Mouse (Mus musculus): ENCODE measurements around the gene Dlgap3. TPM values are rescaled to one million over a fixed set of nuclear protein-coding genes. Genes with fewer than 3 reads are reported as not detected.
A peak's percentile ranks its signal among the peaks of the same experiment; 100 is the strongest.

Dlgap3 gene
- 1.4 and 1.8 TPM in 2 replicates for polyA plus RNA-seq (2014; fragmentation: Nextera tagmentation; extraction: Ambion mirVana)

GRCm38 (mm10) chr4:127168914-127169345 is at the start of gene Dlgap3:
Gene Dlgap3 (plus strand): TSS chr4:127169204.
- peak; percentile 54 for DNase-seq (ENCODE audit: low spot score)
- ATAC-seq (replicated peaks; ENCODE audit: insufficient number of reproducible peaks, low FRiP score, low TSS enrichment, low read depth): peak; percentile 31
- Histone ChIP-seq H3K4me1 (ENCODE audit: control insufficient read depth, insufficient read depth, low read length) (peaks cover 9% of the 10 kb centered on the region), H3K4me3 (ENCODE audit: low read depth, low read length) (peak within 1 kb of the TSS; percentile 53), H3K27ac (replicated peaks; ENCODE audit: low read depth, low read length) (no peak within 1 kb of the TSS), H3K9me3 (replicated peaks; ENCODE audit: control insufficient read depth, low read length) (no peaks in the 10 kb centered on the region), H3K27me3 (ENCODE audit: control insufficient read depth, insufficient read depth, low read length) (peaks cover 41% of the 10 kb centered on the region), H3K36me3 (replicated peaks; ENCODE audit: control insufficient read depth, insufficient read depth, low read depth, low read length) (no peaks in the 10 kb centered on the region), H3K9ac (replicated peaks; ENCODE audit: low read length) (peak within 1 kb of the TSS; percentile 56), H3K4me2 (ENCODE audit: low read depth, low read length) (peak within 1 kb of the TSS; percentile 97)
- WGBS: 0% methylated on average over 35 of the region's 67 CpGs

GRCm38 (mm10) chr4:127123391-127123790 is 45.6 kb upstream of the Dlgap3 start, which contains the start of gene Tmem35b:
Gene Tmem35b (plus strand): TSS chr4:127123691.
- no peak within 1 kb of the TSS for H3K4me3 ChIP-seq (ENCODE audit: low read depth, low read length)
- no peaks in the 10 kb centered on the region for H3K4me1 ChIP-seq (ENCODE audit: control insufficient read depth, insufficient read depth, low read length)
- H3K9me3 ChIP-seq (replicated peaks; ENCODE audit: control insufficient read depth, low read length): no peaks in the 10 kb centered on the region
- WGBS: 95% methylated on average over 5 of the region's 5 CpGs
- H3K9ac ChIP-seq (replicated peaks; ENCODE audit: low read length): no peak within 1 kb of the TSS
- no peak within 1 kb of the TSS for H3K27ac ChIP-seq (replicated peaks; ENCODE audit: low read depth, low read length)
- no peak within 1 kb of the TSS for H3K4me2 ChIP-seq (ENCODE audit: low read depth, low read length)
- ATAC-seq (replicated peaks; ENCODE audit: insufficient number of reproducible peaks, low FRiP score, low TSS enrichment, low read depth): no peak
- DNase-seq (ENCODE audit: low spot score): no peak
- no peaks in the 10 kb centered on the region for H3K27me3 ChIP-seq (ENCODE audit: control insufficient read depth, insufficient read depth, low read length)
- no peaks in the 10 kb centered on the region for H3K36me3 ChIP-seq (replicated peaks; ENCODE audit: control insufficient read depth, insufficient read depth, low read depth, low read length)

GRCm38 (mm10) chr4:127124331-127124730 is 44.7 kb upstream of the Dlgap3 start:
- ATAC-seq (replicated peaks; ENCODE audit: insufficient number of reproducible peaks, low FRiP score, low TSS enrichment, low read depth): no peak
- H3K9ac ChIP-seq (replicated peaks; ENCODE audit: low read length): no peak overlapping the region
- H3K36me3 ChIP-seq (replicated peaks; ENCODE audit: control insufficient read depth, insufficient read depth, low read depth, low read length): no peaks in the 10 kb centered on the region
- H3K27ac ChIP-seq (replicated peaks; ENCODE audit: low read depth, low read length): no peak overlapping the region
- DNase-seq (ENCODE audit: low spot score): no peak
- H3K4me1 ChIP-seq (ENCODE audit: control insufficient read depth, insufficient read depth, low read length): no peaks in the 10 kb centered on the region
- H3K4me3 ChIP-seq (ENCODE audit: low read depth, low read length): no peak overlapping the region
- WGBS: 89% methylated on average over 1 of the region's 1 CpGs
- no peaks in the 10 kb centered on the region for H3K9me3 ChIP-seq (replicated peaks; ENCODE audit: control insufficient read depth, low read length)
- no peak overlapping the region for H3K4me2 ChIP-seq (ENCODE audit: low read depth, low read length)
- no peaks in the 10 kb centered on the region for H3K27me3 ChIP-seq (ENCODE audit: control insufficient read depth, insufficient read depth, low read length)

- peak; percentile 95 for ATAC-seq (replicated peaks; ENCODE audit: insufficient number of reproducible peaks, low FRiP score, low TSS enrichment, low read depth)
- under 1% methylated on average over 35 of the region's 35 CpGs for WGBS
- H3K36me3 ChIP-seq (replicated peaks; ENCODE audit: control insufficient read depth, insufficient read depth, low read depth, low read length): no peaks in the 10 kb centered on the region
- no peaks in the 10 kb centered on the region for H3K4me1 ChIP-seq (ENCODE audit: control insufficient read depth, insufficient read depth, low read length)
- H3K9ac ChIP-seq (replicated peaks; ENCODE audit: low read length): peak overlapping the region; percentile 65
- no peaks in the 10 kb centered on the region for H3K27me3 ChIP-seq (ENCODE audit: control insufficient read depth, insufficient read depth, low read length)
- no peaks in the 10 kb centered on the region for H3K9me3 ChIP-seq (replicated peaks; ENCODE audit: control insufficient read depth, low read length)
- no peak overlapping the region for H3K27ac ChIP-seq (replicated peaks; ENCODE audit: low read depth, low read length)
- peak overlapping the region; percentile 46 for H3K4me2 ChIP-seq (ENCODE audit: low read depth, low read length)
- DNase-seq (ENCODE audit: low spot score): peak; percentile 94
- peak overlapping the region; percentile 58 for H3K4me3 ChIP-seq (ENCODE audit: low read depth, low read length)
Measured at GRCm38 (mm10) chr4:127125834-127126463, 43.1 kb upstream of the Dlgap3 start.

- no peaks in the 10 kb centered on the region for H3K9me3 ChIP-seq (replicated peaks; ENCODE audit: control insufficient read depth, low read length)
- no peak for ATAC-seq (replicated peaks; ENCODE audit: insufficient number of reproducible peaks, low FRiP score, low TSS enrichment, low read depth)
- WGBS: 56% methylated on average over 1 of the region's 1 CpGs
Measured at GRCm38 (mm10) chr4:127134687-127135086, 34.3 kb upstream of the Dlgap3 start.

GRCm38 (mm10) chr4:127137591-127137990 is 31.4 kb upstream of the Dlgap3 start:
- H3K9me3 ChIP-seq (replicated peaks; ENCODE audit: control insufficient read depth, low read length): no peaks in the 10 kb centered on the region
- 81% methylated on average over 5 of the region's 5 CpGs for WGBS
- no peak overlapping the region for H3K27ac ChIP-seq (replicated peaks; ENCODE audit: low read depth, low read length)
- H3K4me3 ChIP-seq (ENCODE audit: low read depth, low read length): no peak overlapping the region
- no peak overlapping the region for H3K9ac ChIP-seq (replicated peaks; ENCODE audit: low read length)
- no peak overlapping the region for H3K4me2 ChIP-seq (ENCODE audit: low read depth, low read length)
- H3K4me1 ChIP-seq (ENCODE audit: control insufficient read depth, insufficient read depth, low read length): no peaks in the 10 kb centered on the region
- ATAC-seq (replicated peaks; ENCODE audit: insufficient number of reproducible peaks, low FRiP score, low TSS enrichment, low read depth) (no peak), DNase-seq (ENCODE audit: low spot score) (no peak)
- H3K27me3 ChIP-seq (ENCODE audit: control insufficient read depth, insufficient read depth, low read length): no peaks in the 10 kb centered on the region
- no peaks in the 10 kb centered on the region for H3K36me3 ChIP-seq (replicated peaks; ENCODE audit: control insufficient read depth, insufficient read depth, low read depth, low read length)

More at GRCm38 (mm10) chr4:127134687-127135086, 34.3 kb upstream of the Dlgap3 start:
- Histone ChIP-seq H3K27ac (replicated peaks; ENCODE audit: low read depth, low read length) (no peak overlapping the region), H3K4me3 (ENCODE audit: low read depth, low read length) (no peak overlapping the region), H3K9ac (replicated peaks; ENCODE audit: low read length) (no peak overlapping the region), H3K36me3 (replicated peaks; ENCODE audit: control insufficient read depth, insufficient read depth, low read depth, low read length) (no peaks in the 10 kb centered on the region), H3K4me2 (ENCODE audit: low read depth, low read length) (no peak overlapping the region), H3K27me3 (ENCODE audit: control insufficient read depth, insufficient read depth, low read length) (no peaks in the 10 kb centered on the region), H3K4me1 (ENCODE audit: control insufficient read depth, insufficient read depth, low read length) (no peaks in the 10 kb centered on the region)
- no peak for DNase-seq (ENCODE audit: low spot score)

- H3K4me2 ChIP-seq (ENCODE audit: low read depth, low read length): no peak overlapping the region
- ATAC-seq (replicated peaks; ENCODE audit: insufficient number of reproducible peaks, low FRiP score, low TSS enrichment, low read depth) (no peak), DNase-seq (ENCODE audit: low spot score) (no peak)
- no peak overlapping the region for H3K27ac ChIP-seq (replicated peaks; ENCODE audit: low read depth, low read length)
- 57% methylated on average over 6 of the region's 6 CpGs for WGBS
- H3K9me3 ChIP-seq (replicated peaks; ENCODE audit: control insufficient read depth, low read length): no peaks in the 10 kb centered on the region
- H3K9ac ChIP-seq (replicated peaks; ENCODE audit: low read length): no peak overlapping the region
- H3K36me3 ChIP-seq (replicated peaks; ENCODE audit: control insufficient read depth, insufficient read depth, low read depth, low read length): no peaks in the 10 kb centered on the region
- no peak overlapping the region for H3K4me3 ChIP-seq (ENCODE audit: low read depth, low read length)
- no peaks in the 10 kb centered on the region for H3K4me1 ChIP-seq (ENCODE audit: control insufficient read depth, insufficient read depth, low read length)
- H3K27me3 ChIP-seq (ENCODE audit: control insufficient read depth, insufficient read depth, low read length): no peaks in the 10 kb centered on the region
Measured at GRCm38 (mm10) chr4:127138486-127138885, 30.5 kb upstream of the Dlgap3 start.

- Histone ChIP-seq H3K9ac (replicated peaks; ENCODE audit: low read length) (no peak overlapping the region), H3K9me3 (replicated peaks; ENCODE audit: control insufficient read depth, low read length) (no peaks in the 10 kb centered on the region), H3K36me3 (replicated peaks; ENCODE audit: control insufficient read depth, insufficient read depth, low read depth, low read length) (no peaks in the 10 kb centered on the region), H3K4me2 (ENCODE audit: low read depth, low read length) (no peak overlapping the region), H3K4me1 (ENCODE audit: control insufficient read depth, insufficient read depth, low read length) (no peaks in the 10 kb centered on the region), H3K27me3 (ENCODE audit: control insufficient read depth, insufficient read depth, low read length) (no peaks in the 10 kb centered on the region), H3K4me3 (ENCODE audit: low read depth, low read length) (no peak overlapping the region), H3K27ac (replicated peaks; ENCODE audit: low read depth, low read length) (no peak overlapping the region)
- ATAC-seq (replicated peaks; ENCODE audit: insufficient number of reproducible peaks, low FRiP score, low TSS enrichment, low read depth): no peak
- WGBS: 84% methylated on average over 13 of the region's 13 CpGs
- DNase-seq (ENCODE audit: low spot score): no peak
Measured at GRCm38 (mm10) chr4:127150031-127150430, 19.0 kb upstream of the Dlgap3 start.
